Mouse (Mus musculus): ENCODE data around the gene Rad51b. TPM values are rescaled to one million over a fixed set of nuclear protein-coding genes. Genes with fewer than 3 reads are reported as not detected.
A peak's percentile ranks its signal among the peaks of the same experiment; 100 is the strongest.

The Rad51b gene
- total RNA-seq, 2 experiments from 2014 or later = 2.0 TPM

- no peak for DNase-seq
- intact Hi-C loops (cut with DNase I) = loop anchor here (5.0 kb wide), 1 partner anchor 291 kb away; no protein-coding TSS in a partner anchor
These were observed 379.2 kb downstream of the Rad51b start for GRCm38 (mm10) chr12:79676251-79676650.

- intact Hi-C loops (cut with DNase I) = loop anchor here (5.0 kb wide), 1 partner anchor 290 kb away; no protein-coding TSS in a partner anchor
These were observed 379.8 kb downstream of the Rad51b start for GRCm38 (mm10) chr12:79676896-79677295.

GRCm38 (mm10) chr12:79679251-79679901, 382.3 kb downstream of the Rad51b start:
- DNase-seq = peak; percentile 61 to 65
- intact Hi-C loops (cut with DNase I) = loop anchor here (5.0 kb wide), 1 partner anchor 288 kb away; no protein-coding TSS in a partner anchor

More at GRCm38 (mm10) chr12:79676896-79677295, 379.8 kb downstream of the Rad51b start:
- DNase-seq = no peak

- peak; percentile 63 to 69 for DNase-seq
- intact Hi-C loops (cut with DNase I) = loop anchor here (5.0 kb wide), 2 partner anchors 47 to 287 kb away; no protein-coding TSS in a partner anchor
These were observed 383.0 kb downstream of the Rad51b start for GRCm38 (mm10) chr12:79679941-79680697.

- peak in 1 of 2 experiments; percentile 19 for DNase-seq
- intact Hi-C loops (cut with DNase I) = loop anchor here (5.0 kb wide), 1 partner anchor 47 kb away; no protein-coding TSS in a partner anchor
These were observed 383.6 kb downstream of the Rad51b start for GRCm38 (mm10) chr12:79680698-79681072.

- intact Hi-C loops (cut with DNase I) = loop anchor here (5.0 kb wide), 1 partner anchor 46 kb away; no protein-coding TSS in a partner anchor
- no peak for DNase-seq
These were observed 384.5 kb downstream of the Rad51b start for GRCm38 (mm10) chr12:79681571-79681970.

GRCm38 (mm10) chr12:79683350-79683749, 386.3 kb downstream of the Rad51b start:
- intact Hi-C loops (cut with DNase I) = loop anchor here (5.0 kb wide), 1 partner anchor 44 kb away; no protein-coding TSS in a partner anchor
- peak; percentile 32 to 33 for DNase-seq

- no peak for DNase-seq
- intact Hi-C loops (cut with DNase I) = loop anchor here (5.0 kb wide), 1 partner anchor 44 kb away; no protein-coding TSS in a partner anchor
These were observed 386.7 kb downstream of the Rad51b start for GRCm38 (mm10) chr12:79683759-79684158.

GRCm38 (mm10) chr12:79684338-79684737, 387.3 kb downstream of the Rad51b start:
- DNase-seq = no peak
- intact Hi-C loops (cut with DNase I) = loop anchor here (5.0 kb wide), 1 partner anchor 43 kb away; no protein-coding TSS in a partner anchor

GRCm38 (mm10) chr12:79686594-79687325, 389.7 kb downstream of the Rad51b start:
- no peak for DNase-seq
- intact Hi-C loops (cut with DNase I) = no loop called here

- no peak for DNase-seq
- intact Hi-C loops (cut with DNase I) = no loop called here
These were observed 390.8 kb downstream of the Rad51b start for GRCm38 (mm10) chr12:79687683-79688386.

- no peak for DNase-seq
- intact Hi-C loops (cut with DNase I) = no loop called here
These were observed 392.2 kb downstream of the Rad51b start for GRCm38 (mm10) chr12:79689299-79689698.

- DNase-seq = no peak
- intact Hi-C loops (cut with DNase I) = no loop called here
These were observed 395.1 kb downstream of the Rad51b start for GRCm38 (mm10) chr12:79691929-79692862.

- no peak for DNase-seq
- intact Hi-C loops (cut with DNase I) = no loop called here
These were observed 398.9 kb downstream of the Rad51b start for GRCm38 (mm10) chr12:79695832-79696434.

GRCm38 (mm10) chr12:79703555-79703954, 406.5 kb downstream of the Rad51b start:
- no peak for DNase-seq
- intact Hi-C loops (cut with DNase I) = no loop called here

GRCm38 (mm10) chr12:79705501-79706266, 408.6 kb downstream of the Rad51b start:
- intact Hi-C loops (cut with DNase I) = no loop called here
- DNase-seq = no peak

GRCm38 (mm10) chr12:79707565-79708422, 410.7 kb downstream of the Rad51b start:
- intact Hi-C loops (cut with DNase I) = no loop called here
- DNase-seq = no peak
